Mouse (Mus musculus) cerebellum, postnatal 14 days (tissue): ENCODE measurements at regions not wholly inside any gene's neighbourhood (a gene's known extent, or its start where the extent isn't known, plus 50 kb on each side); places are given as distances from the start of the nearest gene placed in this dataset.
"Not testable (repeated sequence)": the region's sequence is repeated elsewhere in the genome, so short reads cannot be mapped to it uniquely, and the experiment has no call there.

Source experiments
- DNase-seq, 2 experiments: peaks; one replicate each; pipeline ENCODE4 v3.0.0; 2021; ENCODE audit warnings: mixed read lengths in 2 of 2

DNA sequence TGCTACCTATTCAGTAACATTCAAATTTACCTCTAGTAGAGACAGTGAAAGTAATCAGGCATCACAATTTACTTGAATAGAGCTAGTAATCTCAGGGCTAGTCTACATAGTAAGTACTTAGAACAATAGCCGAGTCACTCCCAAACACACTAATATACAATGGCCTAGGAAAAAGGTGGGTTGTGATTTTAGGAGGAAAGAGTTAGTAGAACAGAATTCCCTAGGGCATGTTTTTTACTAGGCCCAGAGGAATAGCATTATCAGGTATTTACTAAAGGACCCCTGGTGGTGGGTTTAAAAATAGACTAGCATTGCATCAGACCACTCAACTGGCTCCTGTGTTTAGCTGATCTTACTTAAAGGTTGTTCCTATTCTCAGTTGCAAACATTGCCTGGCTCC is 535.8 kb downstream of the Mat2b start:
- not testable (repeated sequence) for DNase-seq

DNA sequence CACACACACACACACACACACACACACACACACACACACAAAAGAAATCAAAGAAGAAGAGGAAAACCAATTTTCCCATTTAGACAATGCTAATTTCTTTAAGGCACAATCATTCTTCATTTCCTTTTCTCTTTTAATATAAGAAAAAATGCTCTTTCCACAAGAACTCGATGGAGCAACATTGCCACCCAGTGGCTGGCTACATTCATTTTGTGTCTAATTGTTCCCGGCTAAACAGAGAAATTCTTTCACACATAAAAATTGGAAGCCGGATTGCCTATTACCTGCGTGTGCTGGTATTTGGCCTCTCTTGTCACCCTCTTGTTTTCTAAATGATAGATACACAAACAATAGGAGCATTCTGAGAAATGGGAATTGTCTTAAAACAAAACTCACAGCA is 545.7 kb downstream of the Mat2b start:
- DNase-seq = peak; percentile 82 to 86

DNA sequence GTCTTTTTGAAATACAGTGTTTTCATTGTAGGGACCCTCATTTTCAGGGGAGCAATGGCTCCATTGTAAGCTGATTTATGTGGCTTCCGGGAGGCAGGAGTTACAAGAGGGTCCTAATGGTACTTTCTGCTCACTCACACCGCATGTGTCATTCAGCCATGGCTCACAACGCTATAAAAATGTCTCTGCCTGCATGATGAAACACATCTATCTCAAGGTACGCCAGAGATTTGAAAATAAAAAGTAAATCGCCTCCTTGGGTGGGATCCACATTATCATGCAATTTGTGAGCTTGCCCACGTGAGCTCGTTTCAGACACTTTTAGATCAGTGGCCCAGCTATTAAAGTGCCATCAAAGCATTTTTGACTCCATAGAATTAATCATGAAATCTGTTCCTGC is 557.2 kb downstream of the Mat2b start:
- DNase-seq = no peak

DNA sequence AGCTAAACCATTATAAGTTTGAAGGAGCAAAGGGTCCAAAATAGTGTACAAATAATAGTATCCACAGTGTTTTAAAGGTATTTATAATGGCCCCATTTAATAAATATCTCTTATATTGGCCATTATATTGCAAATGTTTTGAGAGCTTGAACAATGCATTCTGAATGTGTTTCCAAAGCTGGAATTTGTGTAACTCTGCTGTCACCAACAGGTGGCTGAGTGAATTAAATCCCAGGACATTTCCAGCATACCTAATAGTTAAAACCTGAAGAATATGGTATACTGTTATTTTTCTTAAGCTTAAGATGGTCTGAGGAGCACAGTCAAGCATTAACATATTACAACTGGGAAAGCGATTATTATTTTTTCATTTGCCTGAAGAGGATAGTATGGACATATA is 592.4 kb downstream of the Mat2b start:
- no peak for DNase-seq

DNA sequence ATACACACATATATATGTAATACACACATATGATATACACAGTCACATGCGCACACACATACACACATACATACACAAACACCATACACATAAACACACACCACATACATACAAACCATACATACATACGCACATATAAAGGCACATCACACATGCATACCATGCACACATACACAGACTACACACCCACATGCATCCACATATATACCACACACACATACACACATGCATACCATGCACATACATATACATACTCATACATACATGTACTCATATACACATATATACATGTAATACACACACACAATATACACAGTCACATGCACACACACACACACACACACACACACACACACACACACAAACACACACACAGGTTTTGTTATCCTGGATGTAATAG is 620.7 kb downstream of the Mat2b start:
- DNase-seq = no peak

DNA sequence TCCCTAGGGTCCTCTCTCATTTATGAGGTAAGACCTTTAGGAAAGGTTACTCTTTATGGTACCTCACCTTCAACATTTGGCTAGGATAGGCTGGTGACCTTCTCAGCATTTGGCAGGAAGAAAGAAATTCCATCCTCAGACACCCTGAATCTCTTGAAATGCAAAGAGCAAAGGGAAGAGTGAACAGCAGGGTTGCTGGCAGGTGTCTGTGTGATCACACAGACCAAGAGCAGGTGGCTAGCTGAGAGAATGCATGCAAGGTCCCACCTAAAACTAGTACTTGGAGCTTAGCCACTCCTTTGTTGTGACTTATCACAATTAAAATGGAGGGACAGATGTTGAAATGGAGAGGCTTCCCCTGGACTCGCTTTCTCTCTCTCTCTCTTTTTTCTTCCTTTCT is 644.5 kb downstream of the Mat2b start:
- DNase-seq = peak; percentile 11 to 37

DNA sequence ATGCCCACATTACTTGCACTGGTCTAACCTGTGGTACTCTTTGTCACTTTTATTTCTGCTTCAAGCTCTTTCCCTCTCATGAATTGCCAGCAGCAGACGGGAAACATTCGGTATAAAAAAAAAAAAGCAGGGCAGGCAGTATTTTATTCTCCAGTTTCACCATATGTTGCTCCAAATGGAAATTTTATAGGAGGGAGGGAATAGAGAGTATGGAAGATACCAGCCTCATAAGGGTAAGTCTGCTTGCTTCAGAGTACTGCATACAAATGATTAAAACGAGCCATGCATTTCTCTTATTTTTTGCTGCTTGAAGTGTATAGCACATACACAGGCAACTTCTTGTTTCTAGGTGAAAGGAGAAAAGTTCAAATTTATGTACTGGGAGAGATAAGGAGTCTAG is 667.5 kb downstream of the Mat2b start:
- no peak for DNase-seq

DNA sequence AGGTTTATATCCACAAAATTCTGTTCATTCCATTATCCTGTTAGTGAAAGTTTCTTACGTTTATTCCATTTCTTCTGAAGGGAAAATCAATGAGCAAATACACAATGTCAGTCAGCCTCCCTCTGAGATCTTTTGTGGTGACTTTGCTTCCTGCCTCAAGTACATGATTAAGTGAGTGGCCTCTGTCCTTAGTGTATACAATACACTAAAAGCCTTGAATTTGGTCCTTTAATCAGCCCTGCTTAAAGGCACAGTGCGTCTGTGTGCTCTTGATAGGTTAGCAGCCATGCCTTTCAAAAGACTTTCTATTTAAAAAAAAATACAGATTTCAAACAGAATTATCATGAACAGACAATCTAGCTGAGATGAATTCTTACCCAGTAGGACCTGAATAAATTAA is 695.5 kb downstream of the Mat2b start:
- DNase-seq = no peak

DNA sequence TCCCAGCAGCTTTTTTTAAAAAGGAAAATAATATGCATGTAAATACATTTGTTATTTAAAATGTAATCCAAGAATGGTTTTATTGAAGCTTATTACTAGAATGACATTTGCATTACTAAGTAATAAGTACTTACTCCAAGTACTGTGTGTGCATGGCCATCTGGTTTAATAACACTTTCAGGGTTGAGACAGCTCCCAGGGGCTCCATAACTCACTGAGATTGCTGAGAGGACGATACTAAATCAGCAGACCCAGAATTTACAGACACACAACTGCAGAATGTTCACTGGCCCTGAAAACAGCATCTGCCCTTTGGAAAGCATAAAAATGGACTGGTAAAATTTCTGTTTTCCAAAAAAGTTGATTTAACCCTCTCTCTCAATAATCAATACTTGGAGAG is 696.4 kb downstream of the Mat2b start:
- DNase-seq = no peak

DNA sequence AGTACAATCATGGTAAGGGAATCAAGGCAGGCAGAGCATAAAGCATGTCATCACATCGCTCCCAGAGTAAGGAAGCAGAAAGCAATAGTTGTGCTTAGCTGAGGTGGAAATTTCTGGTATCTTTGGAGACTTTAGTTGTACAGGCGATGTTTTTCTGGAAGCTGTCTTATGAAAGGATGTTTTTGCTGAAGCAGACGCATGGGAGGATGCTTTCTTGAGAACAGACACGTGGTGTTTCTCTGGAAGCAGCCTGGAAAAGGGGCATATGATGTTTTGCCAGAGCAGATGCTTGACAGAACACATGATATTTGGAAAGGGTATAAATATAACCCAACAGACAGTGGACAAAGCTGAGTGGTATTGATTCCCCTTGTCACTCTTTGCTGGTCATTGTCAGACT is 722.4 kb downstream of the Mat2b start:
- DNase-seq = no peak

DNA sequence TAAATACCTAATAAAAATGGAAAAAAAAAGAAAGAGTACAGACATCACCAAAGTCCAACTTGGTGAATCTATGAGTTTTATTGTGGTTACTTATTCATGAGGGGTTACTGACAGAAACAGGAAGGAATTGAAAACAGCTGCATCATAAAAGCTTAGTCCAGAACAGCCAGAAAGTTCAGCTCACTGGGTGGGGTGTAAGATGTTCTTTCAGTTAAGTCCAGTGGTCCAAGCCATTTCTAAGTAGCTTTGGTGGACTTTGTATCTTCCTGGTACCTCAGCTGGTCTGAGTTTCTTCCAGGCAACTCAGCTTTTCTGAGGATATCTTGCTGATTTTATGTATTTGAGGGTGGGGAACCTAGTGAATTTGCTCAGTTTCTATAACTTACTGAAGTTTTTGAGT is 731.3 kb downstream of the Mat2b start:
- DNase-seq = no peak

DNA sequence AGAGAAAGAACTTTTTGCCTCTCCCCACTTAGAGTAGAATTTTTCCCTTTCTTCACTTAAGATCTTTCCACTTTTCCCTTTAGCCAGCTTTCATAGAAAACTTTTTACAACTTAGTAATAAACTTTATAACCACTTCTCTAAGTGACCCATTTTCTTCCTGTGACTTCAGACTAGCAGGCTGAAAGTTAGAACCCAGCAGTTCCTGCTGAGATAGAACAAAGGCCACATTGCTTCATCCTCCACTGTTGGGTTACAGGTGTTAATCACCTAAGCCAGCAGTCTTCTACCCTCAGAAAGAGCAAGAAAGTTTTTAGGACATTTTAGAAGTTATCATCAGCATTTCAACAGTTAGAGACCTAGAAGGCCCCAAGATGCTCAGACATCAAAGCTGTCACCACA is 740.6 kb downstream of the Mat2b start:
- no peak for DNase-seq

DNA sequence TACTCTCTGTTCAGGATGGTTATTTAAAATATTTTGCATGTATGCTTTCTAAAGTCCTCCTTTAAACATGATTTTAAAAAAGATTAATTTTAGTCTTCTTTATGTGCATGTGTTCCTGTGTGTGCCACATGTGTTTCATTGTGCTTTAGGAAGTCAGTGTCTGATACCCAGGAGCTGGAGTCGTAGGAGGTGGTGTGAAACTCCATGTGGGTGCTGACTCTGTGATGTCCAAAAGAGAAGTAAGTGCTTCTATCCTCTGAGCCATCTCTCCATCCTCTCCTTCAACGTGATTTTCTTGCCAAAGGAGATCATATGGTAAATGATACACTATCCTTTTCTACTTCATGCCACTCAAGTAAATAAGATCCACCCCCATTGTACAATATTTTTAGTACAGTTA is 750.8 kb downstream of the Mat2b start:
- no peak for DNase-seq

DNA sequence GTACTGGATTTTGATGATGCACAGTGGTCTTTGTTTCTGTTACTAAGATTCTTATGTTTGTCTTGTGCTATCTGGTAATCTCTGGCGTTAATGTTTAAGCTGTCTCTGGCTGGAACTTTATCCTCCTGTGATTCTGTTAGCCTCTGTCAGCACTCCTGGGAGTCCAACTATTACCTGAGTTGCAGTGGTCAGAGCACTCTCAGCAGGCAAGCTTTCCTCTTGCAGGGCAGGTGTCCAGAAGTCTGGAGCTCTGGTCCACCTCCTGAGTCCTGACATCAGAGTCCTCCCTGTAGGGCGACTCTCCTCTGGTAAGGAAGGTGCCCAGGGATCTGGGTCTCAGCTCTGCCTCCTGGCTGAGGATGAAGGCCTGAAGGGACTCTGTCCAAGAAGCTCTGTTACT is 760.8 kb downstream of the Mat2b start:
- no peak for DNase-seq

DNA sequence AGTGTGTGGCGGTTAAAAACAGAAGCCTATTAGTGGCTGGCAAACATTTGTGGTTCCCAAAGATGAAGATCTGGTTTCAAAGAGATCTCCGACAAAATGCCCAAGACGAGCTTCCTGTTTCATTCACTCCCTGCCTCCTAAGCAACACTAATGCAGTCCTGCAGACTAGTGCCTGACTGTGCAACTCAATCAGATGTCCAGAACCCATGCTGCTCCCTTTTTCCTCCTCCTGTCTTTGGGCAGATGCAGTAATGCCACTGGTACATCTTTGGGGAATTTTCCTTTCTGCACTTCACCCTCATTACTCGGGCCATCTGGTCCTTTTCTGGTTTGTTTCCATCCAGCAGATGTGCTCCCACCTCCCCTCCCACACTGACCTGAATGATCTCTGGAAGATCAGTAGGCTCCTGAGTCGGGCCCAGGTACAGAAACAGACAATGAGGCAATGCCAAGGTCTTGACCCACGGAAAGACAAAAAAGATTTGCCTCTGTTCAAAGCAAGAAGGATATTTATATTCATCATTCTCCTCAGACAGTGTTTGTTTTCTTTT is 771.0 kb downstream of the Mat2b start:
- DNase-seq = peak in 1 of 2 experiments; percentile 4

DNA sequence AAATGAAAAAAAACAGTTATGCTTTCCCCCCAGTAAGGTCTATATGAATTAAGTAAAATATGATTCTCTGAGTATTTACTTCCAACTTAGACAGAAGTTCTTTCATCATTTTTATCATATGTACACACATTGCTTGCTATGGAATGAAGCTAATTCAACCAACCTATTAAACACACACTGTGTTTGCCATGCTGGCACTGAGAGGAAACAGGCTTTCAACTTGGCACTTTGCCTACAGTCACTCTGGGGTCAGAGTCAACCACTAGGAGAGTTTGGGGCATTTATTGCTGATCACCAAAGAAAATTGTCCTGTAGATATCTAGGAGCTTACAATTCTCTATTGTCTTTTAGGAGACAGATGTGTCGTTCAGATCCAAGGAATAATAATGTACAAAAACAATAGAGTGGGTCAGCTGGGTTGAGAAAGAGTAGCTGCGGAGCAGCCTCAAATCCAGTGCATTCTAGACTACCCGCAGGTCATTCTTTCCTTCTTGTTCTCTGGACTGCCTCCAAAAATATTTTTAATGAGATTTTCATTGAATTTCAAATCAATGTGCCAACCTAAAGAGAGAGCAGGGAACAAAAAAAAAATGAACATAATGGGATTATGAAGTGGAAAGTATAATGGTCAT is 777.2 kb downstream of the Mat2b start:
- DNase-seq = peak; percentile 46 to 58

DNA sequence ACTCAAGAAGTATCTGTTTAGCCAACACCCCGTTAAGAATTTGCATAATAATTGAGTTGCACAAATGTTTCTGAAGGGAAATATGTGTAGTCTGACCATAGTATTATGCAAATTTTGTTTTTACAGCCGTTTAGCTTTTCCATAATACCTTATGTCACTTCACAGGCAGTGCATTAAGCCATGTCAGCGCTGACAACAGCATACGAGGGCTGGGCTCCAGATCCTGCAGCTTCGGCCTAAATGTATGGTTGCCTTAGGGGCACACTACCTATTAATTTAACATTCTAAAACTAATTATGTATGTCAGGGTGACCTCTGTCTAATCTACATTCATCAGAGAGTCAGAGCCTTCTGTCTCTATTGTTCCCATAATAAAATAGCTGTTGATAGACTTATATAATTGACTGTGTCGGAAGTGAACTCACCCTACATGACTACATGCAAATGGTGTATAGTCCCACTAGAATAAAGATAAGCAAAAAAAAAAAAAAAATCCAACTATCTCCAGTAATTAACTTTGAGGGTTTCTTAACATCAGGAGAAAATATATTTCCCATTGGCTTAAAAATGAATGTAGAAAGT is 795.3 kb downstream of the Mat2b start:
- DNase-seq = no peak

DNA sequence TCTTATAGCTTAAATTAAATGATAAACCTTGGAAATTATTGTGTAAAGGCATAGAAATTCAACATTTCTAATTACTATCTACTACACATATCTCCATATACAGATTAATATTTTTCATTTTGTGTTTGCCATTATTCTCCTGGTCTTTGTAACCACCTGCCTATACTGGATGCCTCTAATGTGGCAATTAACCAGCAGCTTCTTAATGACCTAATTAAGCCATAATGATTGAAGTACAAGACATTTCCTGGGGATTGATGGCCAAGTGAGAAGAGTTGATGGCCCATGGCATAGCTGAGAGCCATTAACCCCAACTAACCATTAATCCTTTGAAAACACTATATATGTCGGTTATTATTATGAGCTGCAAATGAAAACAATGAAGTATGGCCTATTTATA is 811.7 kb downstream of the Mat2b start:
- no peak for DNase-seq

DNA sequence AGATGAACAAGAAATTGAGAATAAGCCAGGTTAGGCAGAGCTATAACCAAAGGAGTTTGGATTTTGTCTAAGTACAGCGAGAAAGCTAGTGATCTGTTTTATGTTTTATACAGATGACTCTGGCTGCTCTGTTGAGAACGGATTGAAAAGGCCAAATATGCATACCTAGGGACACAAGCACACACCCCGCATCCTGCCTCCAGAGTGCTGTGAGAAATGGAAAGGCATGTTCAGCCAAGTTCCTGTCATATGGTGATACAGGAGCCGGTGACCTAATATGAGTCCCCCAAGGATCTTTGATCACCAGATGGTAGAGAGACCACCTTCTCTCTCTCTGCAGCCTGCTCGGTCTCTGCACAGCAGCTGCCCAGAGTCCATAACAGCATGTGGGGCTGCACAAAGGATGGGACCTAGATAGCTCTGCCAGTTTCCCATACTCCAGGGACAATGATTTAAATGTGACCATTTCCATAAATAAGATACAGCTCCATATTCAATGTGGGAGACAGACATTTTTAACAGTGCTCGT is 826.5 kb downstream of the Mat2b start:
- peak; percentile 13 to 19 for DNase-seq
